Mouse (Mus musculus) mesoderm, embryonic 11.5 days (tissue): ENCODE results near the gene Matn3.
"Not testable (repeated sequence)": the region's sequence is repeated elsewhere in the genome, so short reads cannot be mapped to it uniquely, and the experiment has no call there.

Experiments
- DNase-seq: peaks from one replicate; pipeline ENCODE4 v3.0.0-alpha.2; 2012; ENCODE audit warnings: low read depth, low spot score

Matn3 gene

DNA sequence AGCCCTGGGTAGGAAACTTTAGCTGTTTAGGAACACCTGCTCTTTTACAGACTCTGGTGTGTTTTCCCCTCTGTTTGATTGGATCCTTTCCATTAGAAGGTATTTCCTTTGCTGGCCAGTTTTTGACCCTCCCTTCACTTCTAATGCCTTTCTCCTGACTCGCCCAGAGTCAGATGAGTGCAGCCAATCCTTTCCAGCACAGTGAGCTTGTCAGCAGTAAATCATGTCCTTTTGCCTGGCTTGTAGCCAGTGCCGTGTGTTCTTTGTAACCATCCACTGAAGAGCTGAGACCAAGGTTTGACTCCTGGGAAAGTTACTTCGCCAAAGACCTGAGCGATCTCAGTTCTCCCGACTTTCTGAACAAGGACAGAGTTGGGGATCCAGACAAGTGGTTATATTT lies 12.4 kb upstream of the Matn3 start:
- peak; percentile 56 for DNase-seq

DNA sequence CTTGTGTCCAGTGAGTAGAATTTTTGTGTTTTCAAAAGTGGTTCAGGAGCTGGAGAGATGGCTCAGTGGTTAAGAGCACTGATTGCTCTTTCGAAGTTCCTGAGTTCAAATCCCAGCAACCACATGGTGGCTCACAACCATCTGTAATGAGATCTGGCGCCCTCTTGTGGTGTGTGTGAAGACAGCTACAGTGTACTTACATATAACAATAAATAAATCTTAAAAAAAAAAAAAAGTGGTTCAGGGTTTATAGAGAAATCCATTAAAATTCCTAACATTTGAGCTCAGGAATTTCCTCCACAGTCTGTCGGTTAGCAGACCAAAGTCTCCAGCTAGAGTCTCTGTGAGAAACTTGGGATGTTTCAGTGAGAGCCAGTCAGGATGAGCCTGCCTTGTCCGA lies 11.5 kb upstream of the Matn3 start:
- DNase-seq, result not testable (repeated sequence)

DNA sequence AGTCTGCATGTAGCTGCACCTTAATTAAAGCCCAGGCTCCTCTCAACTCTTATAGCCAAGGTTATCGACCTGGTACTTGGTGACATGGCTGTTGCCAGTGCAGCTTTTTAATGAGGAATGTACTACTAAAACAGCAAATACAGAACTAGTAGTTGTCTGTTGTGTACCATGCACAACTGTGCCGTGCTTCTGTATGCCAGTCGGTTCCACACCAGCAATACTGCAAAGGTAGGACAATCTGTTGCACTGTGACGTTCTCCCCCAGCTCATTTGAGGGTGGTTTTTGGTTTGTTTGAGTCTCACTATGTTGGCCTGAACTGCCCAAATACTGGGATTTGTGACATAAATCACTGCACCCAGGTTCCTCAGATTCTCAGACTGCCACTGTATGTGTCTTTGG lies 8.2 kb upstream of the Matn3 start:
- DNase-seq, result no peak

DNA sequence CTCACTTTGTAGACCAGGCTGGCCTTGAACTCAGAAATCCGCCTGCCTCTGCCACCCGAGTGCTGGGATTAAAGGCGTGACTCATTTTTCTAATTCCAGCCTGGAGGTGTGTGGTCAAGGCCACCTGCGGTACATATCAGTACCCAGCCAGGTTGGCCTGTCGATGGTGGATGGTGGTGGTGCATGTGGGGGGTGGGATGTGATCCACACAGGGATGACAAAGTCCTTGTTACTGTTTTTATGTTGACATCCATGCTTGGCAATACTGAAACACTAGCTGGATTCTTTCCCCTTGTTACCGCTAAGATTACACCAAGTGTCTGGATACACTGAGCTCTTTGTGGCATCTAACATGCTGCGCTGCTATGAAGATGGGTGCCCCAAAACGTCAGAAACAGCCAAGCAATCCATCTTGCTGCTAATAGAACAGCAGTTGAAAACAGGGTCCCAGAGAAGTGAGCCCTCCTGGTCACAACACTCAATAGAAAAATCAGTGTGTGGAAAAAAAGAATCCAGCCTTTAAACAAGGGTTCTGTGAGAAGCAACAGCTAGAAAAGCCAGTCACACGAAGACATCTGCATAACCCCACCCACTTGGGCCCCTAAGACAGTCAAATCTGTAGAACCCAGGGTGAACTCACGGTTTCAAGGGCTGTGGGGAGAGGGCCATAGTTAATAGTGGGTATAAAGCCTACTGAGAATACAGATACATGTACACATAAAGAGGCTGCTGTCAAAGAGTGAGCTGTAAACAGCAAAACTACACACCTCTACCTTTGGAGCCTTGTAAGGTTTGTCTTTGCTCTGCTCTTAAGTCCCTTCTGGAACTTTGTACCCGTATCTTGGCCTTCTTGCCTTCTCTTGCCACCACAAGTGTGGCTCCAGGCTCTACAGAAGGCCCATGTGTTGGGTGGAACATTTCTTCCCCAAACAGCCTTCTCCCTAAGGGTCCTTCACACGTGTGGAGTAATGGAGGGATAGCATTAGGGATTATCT lies 7.4 kb upstream of the Matn3 start:
- DNase-seq, result no peak

DNA sequence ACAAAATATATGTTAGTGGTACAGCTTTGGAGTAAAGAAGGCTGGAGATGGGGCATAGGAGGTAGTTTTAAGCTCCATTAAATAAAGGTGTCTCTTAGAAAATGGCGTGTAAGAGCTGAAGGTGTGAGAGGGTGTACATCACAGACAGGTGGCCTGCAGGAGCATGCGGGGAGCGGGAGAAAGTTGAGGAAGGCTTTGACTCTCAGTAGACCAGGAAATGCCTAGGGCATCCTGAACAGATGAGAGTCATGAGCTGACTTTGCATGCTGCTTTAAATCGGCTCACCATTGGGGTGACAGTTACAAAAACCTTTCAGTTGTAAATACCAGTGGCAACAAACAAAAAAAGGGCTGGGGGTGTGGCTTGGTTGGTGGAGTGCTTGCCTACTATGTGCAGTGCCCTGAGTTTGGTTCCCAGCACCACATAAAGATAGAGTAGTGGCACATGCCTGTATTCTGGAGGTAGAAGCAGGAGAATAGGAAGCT lies 6.6 kb upstream of the Matn3 start:
- DNase-seq, result no peak

DNA sequence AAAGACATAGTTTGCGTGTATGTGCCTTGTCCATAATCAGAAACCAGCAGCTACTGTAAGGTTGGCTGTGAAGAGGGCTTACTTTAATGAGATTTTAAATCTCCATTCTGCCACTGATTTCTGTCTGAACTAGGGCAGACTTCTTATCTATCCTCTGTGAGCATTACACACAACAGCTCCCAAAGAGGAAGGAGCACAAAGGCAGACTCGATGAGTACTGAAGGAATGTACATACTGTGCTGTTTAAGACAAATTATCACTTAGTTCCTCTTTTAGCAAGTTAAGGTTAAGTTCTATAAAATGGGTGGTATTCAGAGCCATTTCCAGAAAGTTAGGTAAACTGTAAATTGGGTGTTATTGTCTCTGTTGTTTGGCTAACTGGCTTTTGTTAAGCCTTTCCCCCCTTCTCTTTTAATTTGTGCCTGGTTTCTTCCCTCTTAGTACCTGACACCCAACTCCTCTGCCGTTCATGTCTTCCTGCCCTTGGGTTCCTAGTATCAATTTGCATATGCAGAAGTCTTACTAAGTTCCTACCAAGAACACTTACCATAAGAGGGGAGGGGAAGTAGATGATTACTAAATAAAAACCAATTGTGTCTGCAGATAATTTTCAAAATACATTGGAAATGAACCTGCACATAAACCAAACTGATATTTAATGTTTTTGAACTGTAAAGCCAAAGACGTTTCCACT lies 5.9 kb upstream of the Matn3 start:
- no peak for DNase-seq

DNA sequence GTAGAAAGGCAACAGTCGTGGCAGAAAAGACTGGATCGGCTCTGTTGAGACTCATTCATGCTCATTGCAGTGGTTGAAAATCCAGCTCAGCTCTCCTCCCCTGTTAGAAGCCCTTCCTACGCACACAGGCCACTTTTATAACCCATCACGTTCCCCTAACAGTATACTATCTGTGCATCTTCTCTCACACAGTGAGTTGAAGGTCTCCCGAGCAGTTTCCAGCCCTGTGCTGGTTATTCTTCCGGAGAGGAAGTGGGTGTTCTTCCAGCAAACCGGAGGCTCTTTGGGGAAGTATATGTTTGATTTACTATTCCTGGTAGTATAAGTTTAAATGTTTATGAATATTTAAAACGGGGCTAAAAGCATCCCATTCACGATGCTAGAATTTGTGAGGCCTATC lies 566 bp upstream of the Matn3 start:
- DNase-seq, result no peak

DNA sequence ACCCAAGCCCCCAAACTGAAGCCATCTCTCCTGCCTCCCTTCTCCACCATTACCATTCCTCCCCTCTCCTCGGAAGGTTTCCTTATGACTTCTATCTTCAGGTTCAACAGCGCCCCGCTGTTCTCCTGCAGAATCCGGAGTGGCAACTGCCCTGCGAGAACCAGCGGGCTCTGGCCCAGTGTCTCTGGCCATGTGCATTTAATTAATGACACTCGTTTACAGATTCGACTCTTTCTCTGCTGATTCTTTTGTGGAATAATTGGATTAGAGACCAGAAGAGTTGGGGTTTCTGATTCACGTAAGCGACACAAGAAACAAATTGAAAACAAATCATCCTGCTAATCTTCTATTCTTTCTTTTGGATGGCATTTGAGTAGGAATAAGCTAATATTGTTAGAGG lies 5.4 kb downstream of the Matn3 start:
- no peak for DNase-seq

DNA sequence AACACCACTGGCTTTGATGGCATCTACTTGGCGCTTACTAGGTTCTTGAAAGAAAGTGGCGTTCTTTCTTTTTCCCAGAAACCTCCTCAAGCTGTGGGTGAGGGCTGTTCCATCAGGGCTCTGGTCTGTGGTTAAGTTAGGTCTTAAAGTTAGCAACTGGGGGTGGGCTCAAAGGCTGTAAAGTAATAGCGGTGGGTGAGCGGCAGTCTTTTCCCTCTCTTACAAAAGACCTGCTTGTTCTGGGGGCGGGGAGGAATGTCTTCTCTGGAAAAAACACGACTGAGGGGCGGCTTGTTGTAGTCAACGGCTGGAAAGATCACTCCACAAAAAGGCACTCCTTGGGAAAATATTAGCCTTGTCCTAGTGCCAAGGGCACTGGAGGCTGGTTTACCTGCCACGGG lies 6.4 kb downstream of the Matn3 start:
- no peak for DNase-seq

DNA sequence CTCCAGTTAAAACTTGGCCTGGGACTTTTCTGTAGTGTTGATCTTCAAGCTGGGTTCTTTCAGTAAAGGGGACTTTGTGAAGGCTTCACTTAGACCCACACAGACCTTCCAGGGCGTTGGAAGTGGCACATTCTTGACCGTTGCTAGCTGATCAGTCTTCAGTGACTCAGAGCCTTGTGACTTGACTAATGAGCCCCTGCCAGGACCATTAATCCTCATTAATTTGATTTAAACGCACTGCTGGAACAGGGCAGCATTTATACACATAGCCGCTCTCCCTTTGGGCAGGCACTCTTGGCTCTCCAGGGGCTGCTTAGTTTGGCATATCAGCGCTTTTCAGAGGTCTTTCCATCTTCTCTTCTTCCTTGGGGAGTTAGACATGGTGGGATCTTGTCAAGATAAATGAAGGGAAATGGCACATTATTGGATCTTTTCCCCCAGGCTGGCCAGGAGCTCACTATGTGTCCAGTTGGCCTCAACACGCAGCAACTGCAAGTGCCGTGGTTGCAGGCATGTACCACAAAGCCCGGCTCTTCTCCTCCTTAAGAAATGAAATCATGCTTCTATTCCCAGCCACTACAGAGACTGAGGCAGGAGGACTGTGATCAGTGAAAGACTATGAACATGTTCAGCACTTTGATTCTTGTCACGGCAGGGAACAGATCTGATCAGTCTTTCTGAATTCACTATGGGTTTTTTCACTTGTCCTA lies 14.0 kb downstream of the Matn3 start:
- no peak for DNase-seq

DNA sequence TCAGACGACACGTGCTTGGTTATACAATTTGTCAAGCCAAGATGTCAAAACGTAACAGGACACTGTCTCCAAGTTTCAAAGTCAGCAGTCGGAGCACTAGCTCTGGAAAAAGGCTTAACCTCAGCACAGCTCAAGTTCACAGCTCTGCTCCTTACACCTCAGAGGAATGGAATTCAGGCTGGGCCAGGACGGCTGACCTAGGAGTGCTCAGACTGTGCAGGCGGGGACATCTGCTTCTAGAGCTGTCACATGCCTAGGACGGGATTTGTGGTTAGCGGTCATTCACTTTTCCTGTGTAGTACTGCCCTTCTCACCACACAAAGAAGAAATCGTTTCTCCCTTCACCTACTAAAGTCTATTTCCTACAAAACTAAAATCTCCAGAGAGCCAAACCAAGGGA lies 22.1 kb downstream of the Matn3 start:
- DNase-seq, result peak; percentile 87

DNA sequence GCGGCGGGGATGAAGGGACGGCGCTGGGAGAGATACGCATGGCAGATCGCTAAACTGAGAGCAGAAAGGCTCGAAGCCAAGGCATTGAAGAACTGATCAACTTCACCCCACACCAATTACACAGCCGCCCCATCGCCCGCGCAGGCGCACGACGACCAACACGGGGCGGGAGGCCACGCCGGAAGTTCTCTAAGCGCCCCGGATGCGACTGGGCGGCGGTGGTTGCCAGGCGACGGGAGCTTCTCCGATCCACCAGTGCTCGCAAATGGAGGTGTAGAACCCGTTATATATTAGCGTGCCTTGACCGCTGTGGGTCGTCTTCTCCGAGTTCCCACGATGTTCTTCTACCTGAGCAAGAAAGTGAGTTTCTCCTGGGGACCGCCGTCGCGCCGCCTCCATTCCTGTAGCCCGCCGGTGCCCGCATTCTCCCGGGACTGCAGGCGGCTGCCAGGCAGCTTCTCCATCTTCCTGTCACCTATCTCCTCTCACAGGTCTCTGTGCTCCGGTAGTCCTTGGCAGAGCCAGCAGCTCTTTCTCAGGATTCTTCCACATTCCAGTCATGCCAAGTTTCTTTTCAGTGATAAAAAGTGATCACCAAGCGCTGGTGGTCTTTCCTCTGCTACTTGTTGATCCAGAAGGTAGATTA lies 26.2 kb downstream of the Matn3 start, which contains the start of gene Wdr35:
Gene Wdr35, plus strand, starts transcription at position 73 of the 646 bp plus-strand sequence.
- DNase-seq, result peak; percentile 85

DNA sequence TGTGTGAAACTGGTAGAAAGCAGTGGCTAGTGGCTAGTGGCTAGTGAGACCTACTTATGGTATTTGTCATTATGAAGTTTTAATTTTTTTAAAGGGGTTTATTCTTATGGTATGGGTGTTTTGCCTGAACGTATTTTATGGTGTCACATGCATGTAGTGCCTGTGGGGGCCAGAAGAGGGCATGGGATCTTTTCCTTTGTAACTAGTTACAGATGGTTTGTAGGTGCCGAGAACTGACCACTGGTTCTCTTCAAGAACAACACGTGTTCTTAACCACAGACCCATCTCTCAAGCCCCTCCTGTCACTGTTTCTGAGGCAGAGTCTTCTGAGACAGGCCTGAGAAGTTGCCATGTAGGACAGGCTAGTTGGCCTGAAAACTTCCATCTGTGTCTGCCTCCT lies 27.3 kb downstream of the Matn3 start:
- no peak for DNase-seq

DNA sequence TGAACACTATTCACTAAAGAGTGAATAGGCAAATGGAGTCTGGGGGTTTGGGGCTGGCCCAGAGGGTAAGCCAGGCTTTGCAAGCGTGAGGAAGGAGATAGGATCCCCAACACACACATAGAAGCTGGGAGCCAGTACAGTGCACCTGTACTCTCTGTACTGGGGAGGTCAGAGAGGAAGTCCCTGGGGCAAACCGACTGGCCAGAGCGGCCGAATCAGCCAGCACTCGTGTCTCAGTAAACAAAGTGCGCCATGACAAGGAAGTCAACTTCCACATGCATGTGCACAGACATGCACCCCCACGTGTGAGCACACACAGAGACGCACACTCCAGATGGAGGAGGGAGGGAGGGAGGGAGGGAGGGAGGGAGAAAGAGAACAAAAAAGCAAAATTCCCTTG lies 45.5 kb downstream of the Matn3 start:
- DNase-seq, result no peak

DNA sequence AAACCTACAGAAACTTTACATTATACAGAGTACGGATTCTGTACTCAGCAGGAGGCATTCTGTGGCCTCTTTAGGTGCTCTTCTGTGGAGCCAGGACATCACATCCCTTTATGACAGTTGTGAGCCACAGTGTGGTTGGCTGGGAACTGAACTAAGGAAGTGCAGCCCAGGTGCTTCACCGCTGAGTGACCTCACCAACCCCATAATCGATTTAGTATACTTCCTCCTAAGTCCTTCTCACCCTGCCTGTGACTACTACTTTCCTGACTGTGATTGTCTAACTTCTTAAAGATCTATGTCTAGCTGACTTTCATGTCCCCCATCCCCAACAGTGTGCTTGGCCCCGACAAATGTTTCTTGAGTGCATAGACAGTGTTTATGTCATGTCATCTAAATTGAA lies 50.6 kb downstream of the Matn3 start:
- DNase-seq, result no peak

DNA sequence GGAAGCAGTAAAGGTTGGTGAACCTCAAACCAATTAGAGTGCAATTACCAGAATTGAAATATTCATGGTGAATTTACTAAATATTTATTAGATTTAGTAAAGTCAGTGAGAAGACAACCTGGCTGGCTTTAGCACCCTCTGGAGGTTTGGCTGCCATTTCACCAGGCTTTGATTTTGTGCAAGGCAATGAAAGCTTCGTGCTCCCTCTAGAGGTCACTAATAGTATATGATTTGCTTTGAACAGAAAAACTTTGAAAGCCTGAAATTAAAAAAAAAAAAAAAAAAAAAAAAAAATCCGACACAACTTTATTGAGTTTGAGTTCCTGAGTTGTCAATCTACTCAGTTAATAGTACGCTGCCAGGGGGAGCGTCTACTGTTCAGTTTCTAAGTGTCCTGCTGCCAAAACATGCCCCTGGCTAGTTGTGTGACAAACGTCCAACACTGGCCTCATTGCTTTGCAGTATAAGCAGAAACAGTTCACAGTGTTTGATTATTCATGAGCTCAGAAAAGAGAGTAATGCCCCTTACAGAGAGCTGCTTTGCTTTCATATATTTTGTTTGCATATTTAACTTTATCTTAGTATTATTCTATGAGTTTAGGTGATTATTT lies 54.4 kb downstream of the Matn3 start:
- DNase-seq, result peak; percentile 86

DNA sequence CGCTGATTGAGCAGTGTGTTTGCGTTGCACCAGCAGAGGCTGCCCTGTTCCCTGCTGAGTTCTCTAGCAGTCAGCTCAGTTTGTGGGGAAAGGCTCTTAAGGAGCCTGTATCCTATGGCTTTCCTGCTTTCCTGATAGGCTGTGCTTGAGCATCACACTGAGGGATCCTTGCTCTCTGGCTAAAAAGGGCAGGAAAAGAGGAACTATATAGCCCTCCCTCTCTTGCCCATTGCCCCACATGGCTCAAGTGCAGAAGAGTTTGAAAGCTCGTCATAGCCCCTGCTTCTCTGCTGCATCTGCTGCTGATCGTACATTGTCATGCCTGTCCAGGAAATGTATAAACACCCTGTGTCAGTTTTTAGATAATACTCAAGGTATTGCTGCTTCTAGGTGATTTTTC lies 59.4 kb downstream of the Matn3 start:
- DNase-seq, result no peak

DNA sequence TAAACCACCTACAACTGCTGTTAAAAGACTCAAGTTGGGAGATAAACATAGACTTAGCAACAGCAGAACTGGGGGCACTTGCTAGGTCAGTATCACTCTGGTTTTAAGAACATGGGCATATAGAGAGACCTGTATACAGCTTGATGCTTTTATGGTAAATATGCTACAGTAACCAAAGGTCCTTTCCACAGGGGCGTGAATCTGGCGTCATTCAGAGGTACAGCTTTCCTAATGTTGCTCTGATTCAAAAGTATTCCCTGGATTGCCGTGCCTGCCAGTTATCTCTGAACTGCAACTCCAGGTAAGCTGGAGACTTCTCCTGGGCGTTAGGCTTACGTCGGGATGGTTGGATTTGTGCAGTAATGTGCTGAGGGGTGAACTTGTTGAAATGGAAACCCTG lies 60.1 kb downstream of the Matn3 start:
- no peak for DNase-seq

DNA sequence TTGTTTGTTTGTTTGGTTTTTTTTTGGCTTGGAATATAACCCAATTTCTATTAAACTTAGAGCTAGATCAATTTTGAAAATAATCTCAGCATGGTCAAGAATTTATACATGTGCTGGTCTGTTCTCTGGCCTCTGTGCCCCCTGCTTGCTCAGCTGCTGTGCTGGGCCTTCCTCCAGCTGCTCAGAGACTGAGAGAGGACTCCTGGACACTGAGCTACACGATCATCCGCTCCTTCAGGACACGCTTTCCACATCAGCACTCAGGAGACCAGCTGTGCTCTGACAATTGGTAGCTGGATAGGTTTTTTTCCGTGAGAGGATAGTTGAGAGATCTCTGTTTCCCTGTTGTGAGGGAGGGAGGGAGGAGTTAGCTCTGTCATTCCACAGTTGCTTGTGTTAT lies 62.6 kb downstream of the Matn3 start:
- no peak for DNase-seq

DNA sequence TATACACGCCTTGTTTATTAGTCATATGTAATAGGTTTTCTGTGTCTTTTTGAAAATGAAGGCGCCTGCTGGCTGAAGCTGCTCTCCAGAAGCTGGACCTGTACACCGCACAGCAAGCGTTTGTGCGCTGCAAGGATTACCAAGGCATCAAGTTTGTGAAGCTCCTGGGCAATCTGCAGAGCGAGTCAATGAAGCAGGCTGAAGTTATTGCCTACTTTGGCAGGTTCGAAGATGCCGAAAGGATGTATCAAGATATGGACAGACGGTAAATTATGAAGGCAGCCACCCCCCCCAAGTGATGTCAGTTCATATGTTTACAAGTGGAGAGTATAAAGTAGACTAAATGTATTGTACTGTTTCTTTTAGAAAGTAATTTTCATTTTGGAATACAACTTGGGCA lies 68.6 kb downstream of the Matn3 start:
- no peak for DNase-seq

DNA sequence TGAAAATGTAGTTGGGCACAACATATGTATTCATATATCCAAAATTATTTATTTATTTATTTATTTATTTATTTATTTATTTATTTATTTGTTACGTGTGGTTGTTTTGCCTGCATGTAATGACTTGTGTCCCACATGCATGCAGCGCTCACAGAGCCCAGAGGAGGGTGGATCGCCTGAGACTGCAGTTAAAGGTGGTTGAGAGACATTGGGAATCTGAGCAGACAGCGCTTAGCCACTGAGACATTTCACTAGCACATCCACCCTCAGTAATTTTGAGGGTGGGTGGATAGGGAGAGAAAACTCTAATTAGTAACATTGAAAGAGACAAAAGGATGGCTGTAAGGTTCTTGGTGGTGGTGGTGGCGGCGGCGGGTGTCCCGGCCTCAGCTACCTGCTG lies 72.7 kb downstream of the Matn3 start:
- no peak for DNase-seq
